Mouse (Mus musculus) liver, adult 2 months (tissue): ENCODE results near the gene Cd300e. TPM values are rescaled to one million over a fixed set of nuclear protein-coding genes. Genes with fewer than 3 reads are reported as not detected.

Source experiments
- DNase-seq: peaks from one replicate; pipeline ENCODE4 v3.0.0-alpha.2; 2011; ENCODE audit warnings: low read depth, low spot score; ENCODE audit errors: extremely low read depth
- H3K27ac ChIP-seq: fragments of 200-500 bp; replicated peaks from 2 replicates; pipeline ENCODE4 v1.5.1; 2012; ENCODE audit warnings: low read depth, mild to moderate bottlenecking, control low read depth, inconsistent platforms, low read length; ENCODE audit not compliant: insufficient read depth
- H3K27me3 ChIP-seq: fragments of 200-500 bp; 2 replicates; pipeline ENCODE4 v1.6.1; 2012; ENCODE audit warnings: mild to moderate bottlenecking, moderate library complexity, low read length, inconsistent platforms; ENCODE audit not compliant: control insufficient read depth, insufficient read depth
- H3K36me3 ChIP-seq: fragments of 200-500 bp; 2 replicates; pipeline ENCODE4 v1.6.1; 2012; ENCODE audit warnings: low read length, inconsistent platforms; ENCODE audit not compliant: control insufficient read depth, insufficient read depth
- H3K4me1 ChIP-seq: fragments of 200-500 bp; 2 replicates; pipeline ENCODE4 v1.6.1; 2011; ENCODE audit warnings: low read length; ENCODE audit not compliant: control insufficient read depth, insufficient read depth
- H3K4me3 ChIP-seq: fragments of 200-500 bp; 2 replicates; pipeline ENCODE4 v1.5.1; 2011; ENCODE audit warnings: low read depth, mild to moderate bottlenecking, control low read depth, low read length, moderate library complexity; ENCODE audit not compliant: insufficient read depth
- H3K79me2 ChIP-seq: fragments of 200-500 bp; 2 replicates; pipeline ENCODE4 v1.6.1; 2012; ENCODE audit warnings: inconsistent platforms, mild to moderate bottlenecking, low read length, moderate library complexity; ENCODE audit not compliant: control insufficient read depth, insufficient read depth
- H3K9ac ChIP-seq: fragments of 200-500 bp; 2 replicates; pipeline ENCODE4 v1.6.1; 2012; ENCODE audit warnings: low read depth, mild to moderate bottlenecking, control low read depth, inconsistent platforms, low read length
- CTCF ChIP-seq: fragments of 200-500 bp; IDR thresholded peaks from 2 replicates; pipeline ENCODE4 v1.5.1; 2011; ENCODE audit warnings: low read depth, low read length, control low read depth
- POLR2A ChIP-seq: fragments of 200-500 bp; IDR thresholded peaks from 2 replicates; pipeline ENCODE4 v1.6.1; 2011; ENCODE audit warnings: low read length, control low read depth; ENCODE audit not compliant: insufficient read depth; ENCODE audit errors: extremely low read depth
- WGBS: fragments of 180-500 bp; shearing (Covaris S2); methylation state at CpG from one replicate; pipeline ENCODE4 v1.1.7; 2018; 5-methylcytosine and 5-hydroxymethylcytosine counted together
- polyA plus RNA-seq: library from polyadenylated mRNA; depleted of rRNA; stranded (reverse); fragments of >200 nt; gene quantifications from 2 replicates; pipeline ENCODE4 v1.2.3, GENCODE M21; 2012
- total RNA-seq: library from RNA; depleted of rRNA; stranded (reverse); fragments of >200 nt; gene quantifications from 2 replicates; pipeline ENCODE4 v1.2.3, GENCODE M21; 2014

Cd300e gene
- total and polyA plus RNA-seq, 2 experiments: 1.3 to 1.4 TPM

DNA sequence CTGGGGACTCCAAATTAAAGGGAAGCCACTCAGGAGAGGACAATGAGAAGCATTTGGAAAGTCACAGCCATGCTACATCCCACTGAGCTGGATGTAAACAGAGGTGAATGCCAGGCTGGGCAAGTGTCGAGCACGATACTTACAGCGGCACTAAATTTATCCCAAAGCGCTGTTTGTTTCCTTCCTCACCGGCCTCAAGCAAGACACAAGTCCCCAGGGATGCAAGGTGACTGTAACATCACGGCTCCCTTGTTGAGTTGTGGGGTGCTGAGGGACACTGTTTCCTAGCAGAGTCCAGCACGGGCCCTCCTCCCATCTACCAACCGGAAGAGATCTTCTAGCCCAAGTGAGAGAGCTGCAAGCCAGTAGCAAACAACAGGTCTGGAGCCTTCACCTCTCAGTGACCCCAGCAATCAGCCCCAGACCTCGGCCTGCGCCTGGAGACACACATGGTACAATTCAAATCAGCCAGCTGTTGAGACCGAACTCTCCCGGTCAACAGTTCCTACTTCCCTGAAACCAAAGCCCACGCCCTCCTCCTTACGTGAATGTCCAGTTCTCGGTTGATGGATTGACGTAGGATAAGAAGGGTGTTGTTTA, 37.4 kb upstream of the Cd300e start:
- Histone ChIP-seq H3K9ac (no peak overlapping the region), H3K27me3 (no peaks in the 10 kb centered on the region), H3K27ac (no peak overlapping the region), H3K4me1 (no peaks in the 10 kb centered on the region), H3K79me2 (no peaks in the 10 kb centered on the region), H3K4me3 (no peak overlapping the region), H3K36me3 (no peaks in the 10 kb centered on the region)
- TF ChIP-seq POLR2A: no peak
- no peak for TF ChIP-seq CTCF
- WGBS: 52% methylated on average over 16 of the region's 16 CpGs
- no peak for DNase-seq

- Histone ChIP-seq H3K27ac (no peak overlapping the region), H3K4me3 (no peak overlapping the region), H3K9ac (no peak overlapping the region), H3K4me1 (no peaks in the 10 kb centered on the region), H3K36me3 (no peaks in the 10 kb centered on the region), H3K79me2 (no peaks in the 10 kb centered on the region), H3K27me3 (no peaks in the 10 kb centered on the region)
- 52% methylated on average over 10 of the region's 10 CpGs for WGBS
- no peak for TF ChIP-seq POLR2A
- no peak for TF ChIP-seq CTCF
- DNase-seq: no peak
Measured at GRCm38 (mm10) chr11:115098203-115098932, 36.4 kb upstream of the Cd300e start.

DNA sequence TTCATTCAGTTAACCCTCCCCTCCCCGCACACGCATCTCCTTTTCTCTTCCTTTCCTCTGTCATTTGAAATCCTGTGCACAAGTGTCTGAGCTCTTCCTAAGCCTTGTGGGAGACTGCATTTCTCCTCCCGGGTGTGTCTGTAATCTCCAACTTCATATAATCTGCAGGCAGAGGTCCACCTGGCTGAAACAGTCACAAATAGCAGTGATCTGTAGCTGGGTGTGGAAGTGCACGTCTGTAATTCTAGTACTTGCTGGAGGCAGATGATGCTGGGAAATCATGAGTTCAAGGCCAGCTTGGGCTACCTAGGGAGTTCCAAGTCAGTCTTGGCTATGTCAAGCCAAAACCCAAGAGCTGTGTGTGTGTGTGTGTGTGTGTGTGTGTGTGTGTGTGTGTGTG, 30.2 kb upstream of the Cd300e start:
- WGBS: 16% methylated on average over 4 of the region's 4 CpGs
- no peaks in the 10 kb centered on the region for H3K36me3 ChIP-seq
- H3K4me3 ChIP-seq: no peak overlapping the region
- no peaks in the 10 kb centered on the region for H3K4me1 ChIP-seq
- H3K79me2 ChIP-seq: no peaks in the 10 kb centered on the region
- no peak overlapping the region for H3K9ac ChIP-seq
- no peak for DNase-seq
- TF ChIP-seq POLR2A (no peak), CTCF (no peak)
- H3K27me3 ChIP-seq: peaks cover 7% of the 10 kb centered on the region
- no peak overlapping the region for H3K27ac ChIP-seq

DNA sequence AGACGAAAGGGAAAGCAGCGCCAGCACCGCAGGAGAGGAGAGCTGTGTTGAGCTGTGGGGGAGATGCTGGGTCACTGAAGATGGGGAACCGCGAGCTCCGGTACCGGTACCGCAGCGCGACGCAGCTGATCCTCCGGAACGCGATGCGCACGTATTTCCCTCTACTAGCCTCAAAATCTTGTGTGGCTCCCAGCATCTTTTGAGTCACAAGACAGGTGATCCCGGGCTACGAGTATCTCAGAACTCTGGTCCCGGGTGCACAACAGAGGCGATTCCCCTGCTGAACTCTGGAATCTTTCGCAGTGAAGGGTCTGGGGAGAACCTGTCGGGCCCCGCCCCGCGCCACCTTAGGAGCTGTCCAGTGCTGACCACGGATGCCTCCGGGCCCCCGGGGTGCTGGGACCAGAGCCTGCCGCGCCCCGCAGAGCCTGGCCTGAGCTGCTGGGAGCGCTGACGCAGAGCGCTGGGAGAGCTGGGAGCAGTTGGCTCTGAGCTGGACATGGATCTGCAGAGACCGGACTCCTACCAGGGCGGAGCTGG, 29.5 kb upstream of the Cd300e start, which contains the start of gene Rab37:
Rab37 (plus strand) TSS at position 70 of the 540 bp plus-strand sequence.
- no peak within 1 kb of the TSS for H3K9ac ChIP-seq
- no peaks in the 10 kb centered on the region for H3K4me1 ChIP-seq
- DNase-seq: no peak
- TF ChIP-seq POLR2A (no peak), CTCF (no peak)
- no peak within 1 kb of the TSS for H3K4me3 ChIP-seq
- H3K79me2 ChIP-seq: no peaks in the 10 kb centered on the region
- H3K36me3 ChIP-seq: no peaks in the 10 kb centered on the region
- 5% methylated on average over 36 of the region's 36 CpGs for whole genome bisulfite sequencing
- no peak within 1 kb of the TSS for H3K27ac ChIP-seq
- peaks cover 7% of the 10 kb centered on the region for H3K27me3 ChIP-seq

DNA sequence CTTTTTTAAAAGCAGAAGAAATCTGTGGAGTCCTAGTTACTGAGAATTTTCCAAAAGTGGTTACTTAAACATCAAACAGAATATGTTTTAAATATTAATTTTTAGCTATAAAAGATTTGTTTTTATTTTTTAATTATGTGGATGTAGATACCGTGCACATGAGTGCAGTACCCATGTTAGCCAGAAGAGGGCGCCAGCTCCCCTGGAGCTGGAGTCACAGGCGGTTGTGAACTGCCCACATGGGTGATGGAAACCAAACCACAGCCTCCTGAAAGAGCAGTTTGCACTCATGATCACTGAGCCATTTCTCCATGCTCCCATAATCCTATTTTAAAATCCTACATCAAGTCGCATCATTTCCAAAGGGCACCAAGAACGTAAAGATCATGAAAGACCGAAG, 27.9 kb upstream of the Cd300e start:
- Histone ChIP-seq H3K27me3 (peaks cover 11% of the 10 kb centered on the region), H3K4me1 (no peaks in the 10 kb centered on the region), H3K27ac (no peak overlapping the region), H3K79me2 (no peaks in the 10 kb centered on the region), H3K36me3 (no peaks in the 10 kb centered on the region), H3K4me3 (no peak overlapping the region), H3K9ac (no peak overlapping the region)
- DNase-seq: no peak
- WGBS: 64% methylated on average over 6 of the region's 6 CpGs
- TF ChIP-seq CTCF: peak; percentile 69
- no peak for TF ChIP-seq POLR2A

GRCm38 (mm10) chr11:115086213-115086612, 24.2 kb upstream of the Cd300e start:
- Histone ChIP-seq H3K79me2 (no peaks in the 10 kb centered on the region), H3K36me3 (no peaks in the 10 kb centered on the region), H3K4me3 (no peak overlapping the region), H3K27me3 (peaks cover 5% of the 10 kb centered on the region), H3K4me1 (no peaks in the 10 kb centered on the region), H3K27ac (no peak overlapping the region), H3K9ac (no peak overlapping the region)
- TF ChIP-seq CTCF (no peak), POLR2A (no peak)
- WGBS: 59% methylated on average over 7 of the region's 7 CpGs
- no peak for DNase-seq
